Mouse (Mus musculus): ENCODE data around the gene Slc22a22.

- TF ChIP-seq MAFK (IDR thresholded peaks at IDR 0.05; ENCODE audit: borderline replicate concordance, low read depth, low read length) (no peak), CTCF (IDR thresholded peaks at IDR 0.05 in 2 of 3, conservative IDR thresholded peaks at IDR 0.05 in 1 of 3; ENCODE audit: control insufficient read depth in 1 of 3, insufficient read depth in 1 of 3, low read depth in 2 of 3, low read length in 3 of 3, poor library complexity in 1 of 3, severe bottlenecking in 1 of 3) (no peak), POLR2A (IDR thresholded peaks at IDR 0.05; ENCODE audit: control insufficient read depth in 1 of 2, insufficient read depth in 1 of 2, low read depth in 1 of 2, low read length in 2 of 2, poor library complexity in 1 of 2) (no peak), CHD1 (IDR thresholded peaks at IDR 0.05; ENCODE audit: low read depth, low read length) (no peak), CHD2 (IDR thresholded peaks at IDR 0.05; ENCODE audit: low read length) (no peak), E2F4 (IDR thresholded peaks at IDR 0.05; ENCODE audit: borderline replicate concordance, low read depth, low read length) (no peak), TAL1 (IDR thresholded peaks at IDR 0.05; ENCODE audit: low read length) (no peak)
Observed at GRCm38 (mm10) chr15:57504126-57504705, 26.8 kb upstream of the Slc22a22 start.
